Mouse (Mus musculus) lung, adult 2 months (tissue): Measurements from ENCODE around the gene Gnb1l.

Experiments used
- CTCF ChIP-seq: fragments of 200-500 bp; IDR thresholded peaks from 2 replicates; pipeline ENCODE4 v1.5.1; 2011; ENCODE audit warnings: mild to moderate bottlenecking, low read length, control low read depth; ENCODE audit not compliant: insufficient read depth
- POLR2A ChIP-seq: fragments of 200-500 bp; IDR thresholded peaks from 2 replicates; pipeline ENCODE4 v1.6.1; 2011; ENCODE audit warnings: low read depth, mild to moderate bottlenecking, control low read depth, low read length, borderline replicate concordance; ENCODE audit errors: extremely low read depth

DNA sequence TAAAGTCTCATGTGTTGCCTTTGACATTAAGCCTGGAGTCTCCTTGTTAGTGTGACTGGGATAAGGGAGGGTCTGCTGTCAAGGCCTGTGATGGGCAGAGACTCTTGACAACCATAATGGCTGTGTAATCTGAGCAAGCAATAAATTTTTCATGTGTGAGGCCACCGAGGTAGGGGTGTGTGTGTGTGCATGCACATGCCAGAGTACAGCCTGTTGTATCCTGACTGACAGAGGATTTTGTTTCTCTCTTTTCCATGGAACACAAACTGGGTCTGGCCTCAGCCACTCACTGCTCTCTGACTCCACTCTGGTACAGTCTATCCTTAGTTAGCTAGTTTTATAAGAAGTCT is 8.7 kb downstream of the Gnb1l start:
- TF ChIP-seq POLR2A (no peak), CTCF (no peak)
